Mouse (Mus musculus) stomach, embryonic 14.5 days (tissue): ENCODE measurements around the gene Hist1h2bn. TPM values are rescaled to one million over a fixed set of nuclear protein-coding genes. Genes with fewer than 3 reads are reported as not detected.
"Not testable (repeated sequence)": the region's sequence is repeated elsewhere in the genome, so short reads cannot be mapped to it uniquely, and the experiment has no call there.

Experiments
- ATAC-seq: fragments of 200-750 bp; cut with Nextera tagmentation; 2 replicates; pipeline ENCODE4 v1.8.0; 2017; ENCODE audit warnings: low read depth, moderate TSS enrichment; ENCODE audit not compliant: insufficient number of reproducible peaks, insufficient read depth, low FRiP score
- H3K27ac ChIP-seq: fragments of 300-500 bp; sonication (generic); 2 replicates; pipeline ENCODE4 v1.5.1; 2014; ENCODE audit warnings: mild to moderate bottlenecking, low read length, moderate library complexity, mixed read lengths
- H3K27me3 ChIP-seq: fragments of 300-500 bp; sonication (generic); 2 replicates; pipeline ENCODE4 v1.6.1; 2014; ENCODE audit warnings: low read length, control low read depth, mixed read lengths; ENCODE audit not compliant: control insufficient read depth, insufficient read depth
- H3K36me3 ChIP-seq: fragments of 300-500 bp; sonication (generic); 2 replicates; pipeline ENCODE4 v1.6.1; 2014; ENCODE audit warnings: mild to moderate bottlenecking, control low read depth, low read length, moderate library complexity, mixed read lengths; ENCODE audit not compliant: control insufficient read depth, insufficient read depth
- H3K4me1 ChIP-seq: fragments of 300-500 bp; sonication (generic); 2 replicates; pipeline ENCODE4 v1.6.1; 2014; ENCODE audit warnings: low read length, control low read depth, mixed read lengths; ENCODE audit not compliant: control insufficient read depth, insufficient read depth
- H3K4me2 ChIP-seq: fragments of 300-500 bp; sonication (generic); replicated peaks from 2 replicates; pipeline ENCODE4 v1.6.1; 2014; ENCODE audit warnings: low read depth, low read length, control low read depth
- H3K4me3 ChIP-seq: fragments of 300-500 bp; sonication (generic); 2 replicates; pipeline ENCODE4 v1.5.1; 2014; ENCODE audit warnings: low read depth, low read length, control low read depth
- H3K9ac ChIP-seq: fragments of 300-500 bp; sonication (generic); replicated peaks from 2 replicates; pipeline ENCODE4 v1.6.1; 2014; ENCODE audit warnings: low read depth, mild to moderate bottlenecking, control low read depth, low read length, moderate library complexity, mixed read lengths
- H3K9me3 ChIP-seq: fragments of 300-500 bp; sonication (generic); 2 replicates; pipeline ENCODE4 v1.6.1; 2016; ENCODE audit warnings: low read depth, low read length, control low read depth; ENCODE audit not compliant: control insufficient read depth
- WGBS: fragments of 180-500 bp; shearing (Covaris S2); extraction: QIAGEN DNeasy Blood & Tissue Kit; methylation state at CpG from one replicate; pipeline ENCODE4 v1.1.7; 2014; 5-methylcytosine and 5-hydroxymethylcytosine counted together
- polyA plus RNA-seq: library from polyadenylated mRNA; unstranded; fragments of >200 nt; fragmentation: Nextera tagmentation; extraction: Ambion mirVana; gene quantifications from 2 replicates; pipeline ENCODE4 v1.2.1, GENCODE M21; 2014

The Hist1h2bn gene
- polyA plus RNA-seq = 3.1 and 5.0 TPM in 2 replicates

- Histone ChIP-seq H3K4me2 (peak within 1 kb of the TSS; percentile 62), H3K9ac (peak within 1 kb of the TSS; percentile 45), H3K4me3 (peak within 1 kb of the TSS; percentile 45), H3K27ac (peak within 1 kb of the TSS; percentile 91)
- H3K4me1 ChIP-seq, H3K9me3 ChIP-seq, H3K27me3 ChIP-seq, H3K36me3 ChIP-seq: not testable (repeated sequence)
- peak; percentile 95 for ATAC-seq
- under 1% methylated on average over 43 of the region's 50 CpGs for WGBS
These were observed at the start of gene Hist1h2bn, which contains the start of gene Hist1h2ak for GRCm38 (mm10) chr13:21753524-21754285. Gene Hist1h2bn, plus strand, starts transcription at chr13:21754123. Gene Hist1h2ak, minus strand, starts transcription at chr13:21753827.

GRCm38 (mm10) chr13:21706669-21707068 lies 47.3 kb upstream of the Hist1h2bn start:
- Histone ChIP-seq H3K27me3 (no peaks in the 10 kb centered on the region), H3K4me1 (no peaks in the 10 kb centered on the region), H3K9ac (no peak overlapping the region), H3K36me3 (no peaks in the 10 kb centered on the region), H3K4me2 (no peak overlapping the region), H3K27ac (no peak overlapping the region), H3K9me3 (no peaks in the 10 kb centered on the region), H3K4me3 (no peak overlapping the region)
- no peak for ATAC-seq
- WGBS = 73% methylated on average over 4 of the region's 4 CpGs

- Histone ChIP-seq H3K9ac (peak overlapping the region; percentile 45; the same call in 1 of the 2 replicates), H3K27me3 (no peaks in the 10 kb centered on the region), H3K4me1 (peaks cover 4% of the 10 kb centered on the region; the same call in 1 of the 2 replicates), H3K4me2 (peak overlapping the region; percentile 53; the same call in 1 of the 2 replicates), H3K9me3 (no peaks in the 10 kb centered on the region), H3K27ac (peak overlapping the region; percentile 74), H3K4me3 (peak overlapping the region; percentile 68), H3K36me3 (no peaks in the 10 kb centered on the region)
- WGBS = under 1% methylated on average over 32 of the region's 32 CpGs
- ATAC-seq = peak; percentile 85
These were observed 43.8 kb upstream of the Hist1h2bn start for GRCm38 (mm10) chr13:21710031-21710711.

- 1% methylated on average over 22 of the region's 22 CpGs for WGBS
- Histone ChIP-seq H3K9ac (peak overlapping the region; percentile 38), H3K27me3 (no peaks in the 10 kb centered on the region), H3K4me1 (peaks cover 7% of the 10 kb centered on the region; the same call in 1 of the 2 replicates), H3K9me3 (no peaks in the 10 kb centered on the region), H3K36me3 (no peaks in the 10 kb centered on the region), H3K4me2 (peak overlapping the region; percentile 53), H3K27ac (peak overlapping the region; percentile 30; the same call in 1 of the 2 replicates), H3K4me3 (peak overlapping the region; percentile 68)
- ATAC-seq = peak; percentile 82; the same call in 1 of the 2 replicates
These were observed 43.0 kb upstream of the Hist1h2bn start for GRCm38 (mm10) chr13:21710821-21711525.

GRCm38 (mm10) chr13:21711698-21712097 lies 42.2 kb upstream of the Hist1h2bn start:
- H3K4me2 ChIP-seq = peak overlapping the region; percentile 53
- H3K27me3 ChIP-seq = no peaks in the 10 kb centered on the region
- ATAC-seq = no peak
- peaks cover 7% of the 10 kb centered on the region; the same call in 1 of the 2 replicates for H3K4me1 ChIP-seq
- WGBS = 21% methylated on average over 4 of the region's 4 CpGs
- peak overlapping the region; percentile 30; the same call in 1 of the 2 replicates for H3K27ac ChIP-seq
- no peaks in the 10 kb centered on the region for H3K9me3 ChIP-seq
- H3K9ac ChIP-seq = no peak overlapping the region
- H3K4me3 ChIP-seq = peak overlapping the region; percentile 68
- no peaks in the 10 kb centered on the region for H3K36me3 ChIP-seq

- no peak for ATAC-seq
- peaks cover 14% of the 10 kb centered on the region; the same call in 1 of the 2 replicates for H3K4me1 ChIP-seq
- H3K4me3 ChIP-seq = peak overlapping the region; percentile 41
- under 1% methylated on average over 7 of the region's 7 CpGs for WGBS
- no peaks in the 10 kb centered on the region for H3K27me3 ChIP-seq
- H3K9me3 ChIP-seq = no peaks in the 10 kb centered on the region
- H3K4me2 ChIP-seq = peak overlapping the region; percentile 79
- H3K9ac ChIP-seq = peak overlapping the region; percentile 65; the same call in 1 of the 2 replicates
- H3K36me3 ChIP-seq = no peaks in the 10 kb centered on the region
- H3K27ac ChIP-seq = peak overlapping the region; percentile 91
These were observed 39.2 kb upstream of the Hist1h2bn start for GRCm38 (mm10) chr13:21714725-21715124.

GRCm38 (mm10) chr13:21715131-21715863 lies 38.6 kb upstream of the Hist1h2bn start:
- no peaks in the 10 kb centered on the region for H3K36me3 ChIP-seq
- H3K27ac ChIP-seq = peak overlapping the region; percentile 91
- no peaks in the 10 kb centered on the region for H3K27me3 ChIP-seq
- H3K9ac ChIP-seq = peak overlapping the region; percentile 65
- no peak for ATAC-seq
- WGBS = under 1% methylated on average over 21 of the region's 22 CpGs
- peak overlapping the region; percentile 41 for H3K4me3 ChIP-seq
- no peaks in the 10 kb centered on the region for H3K9me3 ChIP-seq
- H3K4me1 ChIP-seq = peaks cover 14% of the 10 kb centered on the region; the same call in 1 of the 2 replicates
- peak overlapping the region; percentile 79 for H3K4me2 ChIP-seq
